Mouse (Mus musculus): ENCODE measurements around the gene Wrap73.
A peak's percentile ranks its signal among the peaks of the same experiment; 100 is the strongest.

Wrap73 gene

DNA sequence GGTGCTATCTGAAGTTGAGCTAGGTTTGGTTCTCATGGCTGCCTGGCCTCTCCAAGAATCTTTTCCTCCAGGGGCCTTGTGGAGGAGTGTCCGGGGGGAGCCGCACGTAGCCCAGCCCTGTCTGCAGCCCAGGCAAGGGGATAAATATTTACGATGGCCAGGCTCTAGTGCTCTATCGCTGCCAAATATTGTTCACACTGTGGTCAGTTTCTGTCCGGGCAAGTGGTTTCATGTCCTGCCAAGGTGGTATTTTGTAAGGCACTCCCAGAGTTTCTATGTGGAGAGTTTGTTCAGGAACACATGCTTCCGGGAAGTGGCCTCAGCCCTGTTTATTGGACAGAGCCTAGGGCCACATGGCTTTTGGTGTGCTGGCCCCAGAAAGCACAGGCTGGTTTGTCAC, 38.8 kb downstream of the Wrap73 start:
- no peak for DNase-seq (ENCODE audit: low spot score in 2 of 2)

DNA sequence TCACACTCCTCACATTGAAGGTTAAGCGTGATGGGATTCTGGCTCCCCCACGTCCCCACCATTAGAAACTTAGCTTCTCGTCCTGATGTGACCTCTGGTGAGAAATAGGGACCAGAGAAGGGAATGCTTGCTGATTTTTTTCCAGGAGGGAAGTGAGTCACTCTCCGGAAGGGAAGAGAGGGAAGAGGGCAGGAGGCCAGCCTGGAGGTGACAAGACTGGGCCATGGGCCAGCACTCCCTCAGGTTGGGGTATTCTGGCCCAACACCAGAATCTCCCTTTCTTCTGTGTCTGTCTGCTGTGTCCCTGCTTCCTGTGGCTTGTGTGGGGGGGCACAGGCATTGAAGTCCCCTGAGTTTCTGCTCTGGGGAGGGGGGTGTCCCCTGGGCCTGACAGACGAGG, 41.4 kb downstream of the Wrap73 start:
- DNase-seq (ENCODE audit: low spot score in 2 of 2): no peak

DNA sequence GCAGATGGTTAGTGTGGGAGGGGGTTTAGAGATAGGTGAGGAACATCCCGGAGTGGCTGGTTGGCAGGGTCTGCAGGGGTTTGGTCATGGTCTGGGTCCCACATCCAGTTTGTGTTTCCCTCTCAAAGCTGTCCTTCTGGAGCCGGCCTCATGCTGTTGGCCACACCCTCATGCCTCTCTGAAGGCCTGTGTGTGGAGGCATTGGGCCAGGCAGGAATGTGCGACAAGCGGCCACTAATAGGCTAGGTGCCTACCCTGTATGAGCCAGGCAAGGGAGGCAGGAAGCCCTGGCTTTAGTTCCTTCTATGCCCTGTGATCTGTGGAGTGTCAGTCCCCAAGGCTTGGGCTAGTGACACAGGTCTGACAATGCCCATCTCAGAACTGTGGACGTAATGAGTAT, 42.8 kb downstream of the Wrap73 start:
- DNase-seq (ENCODE audit: low spot score in 2 of 2): no peak

DNA sequence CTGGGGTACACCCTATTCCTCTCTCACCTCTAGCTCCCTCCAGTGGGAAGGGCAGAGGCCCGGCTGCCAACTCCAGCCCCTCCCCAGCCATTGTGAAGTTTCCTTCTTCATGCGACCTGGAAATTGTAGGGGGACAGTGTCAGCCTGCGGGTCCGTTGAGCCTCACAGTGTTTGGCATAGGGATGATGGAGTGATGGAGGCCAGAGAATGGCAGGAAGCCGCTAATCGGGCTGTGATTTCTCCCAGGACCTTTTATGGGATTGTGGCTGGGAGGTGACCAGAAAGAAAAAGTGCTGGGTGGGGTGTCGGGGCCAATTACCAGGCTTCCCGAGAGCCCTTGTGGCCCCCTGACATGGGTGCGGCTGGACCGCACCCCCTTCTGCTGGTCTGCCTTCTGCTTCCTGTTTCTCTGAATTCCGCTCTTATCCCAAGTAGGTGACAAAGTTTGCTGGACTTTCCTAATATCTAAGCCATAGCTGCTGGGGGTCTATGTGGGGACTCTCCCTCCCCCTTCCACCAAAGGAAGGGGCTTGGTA, 43.9 kb downstream of the Wrap73 start:
- no peak for DNase-seq (ENCODE audit: low spot score in 2 of 2)

DNA sequence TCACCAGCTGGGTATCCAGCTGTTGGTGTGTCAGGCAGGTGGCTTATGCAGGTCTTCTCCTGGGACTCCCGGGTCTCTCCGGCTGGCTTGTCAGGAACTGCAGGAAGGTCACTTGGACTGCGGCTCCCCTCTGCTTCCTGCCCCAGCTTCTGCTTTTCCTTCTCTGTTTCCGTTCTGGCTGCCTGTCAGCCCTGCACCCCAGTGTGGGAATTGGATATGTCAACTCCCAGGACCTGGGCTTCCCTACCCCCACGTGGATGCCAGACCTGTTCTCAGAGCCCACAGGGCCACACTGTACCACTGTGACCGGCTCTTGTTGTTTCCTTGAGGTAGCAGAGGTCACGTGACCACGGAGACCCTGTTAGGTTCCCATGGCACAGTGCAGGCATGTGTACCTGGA, 46.8 kb downstream of the Wrap73 start:
- no peak for DNase-seq (ENCODE audit: low spot score in 2 of 2)

DNA sequence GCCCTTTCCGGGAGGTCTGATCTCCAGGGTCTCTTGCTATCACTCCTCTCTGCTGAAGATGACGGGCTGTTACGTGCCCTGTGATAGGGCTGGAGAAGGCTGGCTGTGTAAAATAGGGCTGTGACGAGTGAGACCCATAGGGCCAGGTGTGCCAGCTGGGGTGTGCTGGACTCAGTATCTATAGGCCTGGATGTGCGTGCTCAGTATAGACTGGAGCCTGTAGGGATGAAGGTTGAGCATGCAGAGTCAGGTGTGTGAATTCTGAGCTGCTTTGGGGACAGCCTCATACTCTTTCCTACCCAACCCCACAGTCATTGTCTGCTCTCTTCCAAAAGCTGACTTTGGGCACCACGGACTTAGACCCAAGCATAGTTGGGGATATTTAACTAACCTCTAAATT, 55.8 kb downstream of the Wrap73 start:
- no peak for DNase-seq (ENCODE audit: low spot score in 2 of 2)

DNA sequence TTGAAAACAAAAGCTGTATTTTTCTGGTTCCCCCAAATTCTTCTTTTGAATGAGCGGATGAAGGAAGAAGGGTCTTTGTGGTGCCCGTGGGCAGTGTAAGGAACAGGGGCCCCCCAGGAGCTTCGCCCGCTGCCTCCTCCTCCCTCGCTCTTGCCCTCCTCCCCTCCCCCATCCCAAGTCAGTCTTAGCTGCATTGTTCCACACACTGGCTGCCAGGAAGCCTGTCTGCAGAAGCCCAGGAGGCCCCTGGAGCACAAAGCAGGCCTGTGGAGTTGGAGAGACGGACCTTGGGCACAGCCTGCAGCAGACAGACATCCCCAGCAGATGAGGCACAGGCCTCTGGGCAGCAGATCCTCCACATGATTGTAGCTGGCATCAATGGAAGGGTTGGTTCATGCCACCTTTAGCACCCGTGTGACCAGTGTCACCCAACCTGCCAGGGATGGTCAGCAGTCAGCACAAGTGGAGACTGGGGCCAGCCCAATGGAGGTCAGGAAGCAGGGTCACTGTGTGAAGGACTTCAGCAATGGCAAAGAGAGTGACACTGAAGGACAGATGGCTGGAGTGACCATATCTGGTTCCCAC, 56.3 kb downstream of the Wrap73 start:
- no peak for DNase-seq (ENCODE audit: low spot score in 2 of 2)

DNA sequence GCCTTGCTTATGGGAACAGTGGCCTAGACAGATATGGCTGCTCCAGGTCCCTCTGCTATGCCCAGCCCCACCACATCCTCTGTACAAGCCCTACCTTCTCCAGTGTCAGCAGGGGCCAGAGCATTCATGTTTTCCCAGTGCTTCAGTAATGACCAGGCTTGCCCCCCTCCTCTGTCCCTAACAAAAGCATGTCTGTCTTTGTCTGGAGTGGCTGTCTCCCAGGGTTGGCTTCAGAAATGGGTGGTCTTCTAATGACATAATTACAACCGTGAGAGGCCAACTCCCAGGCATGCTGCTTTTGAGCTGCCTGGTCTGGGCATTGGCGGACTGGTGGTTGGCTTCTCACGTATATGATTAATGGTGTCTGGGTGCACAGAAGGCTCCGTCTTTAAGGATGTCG, 59.3 kb downstream of the Wrap73 start:
- no peak for DNase-seq (ENCODE audit: low spot score in 2 of 2)

DNA sequence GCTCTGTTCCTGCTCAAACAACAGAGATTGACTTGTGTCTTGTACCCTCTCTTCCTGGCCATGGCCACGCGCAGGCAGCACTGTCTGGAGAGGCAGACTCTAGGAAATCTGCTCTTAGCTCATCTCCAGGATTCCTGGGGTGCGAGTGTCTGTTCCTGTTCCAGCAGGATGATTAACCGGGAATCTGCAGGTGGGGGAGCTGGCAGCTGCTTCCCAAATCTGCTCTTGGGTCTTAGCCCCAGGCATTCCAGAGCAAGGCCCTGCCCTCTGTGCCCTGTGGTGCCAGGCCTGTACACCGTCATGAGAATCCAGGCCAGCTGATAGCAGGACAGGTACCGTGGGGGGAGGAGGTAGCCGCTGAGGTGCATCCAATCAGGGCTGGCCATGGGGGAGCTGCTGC, 62.4 kb downstream of the Wrap73 start:
- DNase-seq (ENCODE audit: low spot score in 2 of 2): no peak

DNA sequence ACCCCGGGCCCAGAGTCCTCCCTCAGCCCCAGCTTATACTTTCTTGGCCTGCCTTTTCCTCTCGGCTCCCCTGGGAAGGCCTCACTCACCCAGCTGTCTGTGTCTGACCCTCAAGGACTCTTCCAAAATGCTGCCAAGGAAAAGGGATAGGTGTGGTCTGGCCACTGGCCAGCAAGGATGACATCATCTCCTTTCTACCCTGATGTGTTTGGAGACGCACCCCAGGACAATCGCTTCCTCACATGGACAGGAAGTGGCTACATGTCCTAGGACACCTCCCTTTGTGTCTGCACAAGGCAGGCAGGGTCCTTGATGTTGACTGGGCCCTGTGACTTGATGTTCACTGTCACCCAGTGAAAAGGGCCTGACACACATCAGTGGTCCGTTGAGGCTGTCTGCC, 63.2 kb downstream of the Wrap73 start:
- DNase-seq (ENCODE audit: low spot score in 2 of 2): no peak

DNA sequence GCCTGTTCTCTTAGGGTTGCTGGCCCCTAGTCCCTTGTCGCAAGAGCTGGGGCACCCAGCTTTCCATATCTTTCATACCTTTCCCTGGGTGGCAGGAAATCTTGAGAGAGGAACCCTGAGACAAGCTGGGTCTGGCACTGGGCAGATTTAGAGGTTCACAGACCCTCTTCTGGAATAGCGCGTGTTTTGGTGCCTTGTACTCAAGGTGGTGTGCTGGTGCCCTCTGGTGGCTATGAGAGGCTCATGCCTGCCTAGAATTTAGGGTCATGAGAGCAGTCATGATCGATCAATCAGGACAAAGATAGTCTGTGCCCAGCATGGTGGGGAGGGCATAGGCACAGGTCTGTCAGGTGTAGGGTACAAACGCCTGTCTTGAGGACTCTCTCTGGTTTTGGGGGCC, 65.1 kb downstream of the Wrap73 start:
- peak; percentile 39 to 45 for DNase-seq (ENCODE audit: low spot score in 2 of 2)

DNA sequence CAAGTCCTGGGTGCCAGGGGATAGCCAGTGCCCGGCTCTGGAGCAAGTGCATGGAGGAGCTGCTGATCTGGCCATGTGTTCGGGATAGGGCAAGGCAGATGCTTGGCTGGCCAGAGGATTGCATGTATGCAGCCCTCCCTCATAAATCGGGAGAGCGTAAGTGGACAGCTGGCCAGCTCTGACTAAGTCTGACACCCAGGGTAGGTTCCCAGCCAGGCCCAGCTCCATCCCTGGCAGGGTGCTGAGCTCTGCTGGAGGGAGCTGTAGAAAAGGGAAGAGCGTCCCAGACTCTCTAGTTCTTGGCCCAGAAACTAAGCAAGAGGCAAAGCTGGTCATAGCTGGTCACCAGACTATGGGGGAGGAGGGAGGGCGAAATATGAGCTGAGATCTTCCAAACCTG, 66.9 kb downstream of the Wrap73 start:
- DNase-seq (ENCODE audit: low spot score in 2 of 2): no peak

DNA sequence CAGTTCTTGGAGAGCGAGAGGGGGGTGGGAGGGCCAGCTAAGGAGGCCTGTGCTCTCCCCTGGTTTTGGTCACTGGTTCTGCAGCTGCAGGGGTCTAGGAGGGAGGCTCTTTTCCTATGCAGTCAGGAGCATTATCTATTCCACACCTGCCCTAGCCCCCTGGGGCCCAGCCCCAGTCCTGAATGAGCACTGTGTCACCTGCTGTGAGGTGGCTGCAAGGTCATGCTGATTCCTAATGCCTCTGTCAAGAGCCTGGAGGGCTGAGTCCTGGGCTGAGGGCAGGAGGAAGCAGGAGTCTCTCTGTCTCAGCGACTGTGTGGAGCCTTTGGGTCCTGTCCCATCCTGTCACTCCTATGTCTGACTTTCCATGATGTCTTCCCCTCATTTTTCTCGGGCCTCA, 67.7 kb downstream of the Wrap73 start:
- DNase-seq (ENCODE audit: low spot score in 2 of 2): no peak

DNA sequence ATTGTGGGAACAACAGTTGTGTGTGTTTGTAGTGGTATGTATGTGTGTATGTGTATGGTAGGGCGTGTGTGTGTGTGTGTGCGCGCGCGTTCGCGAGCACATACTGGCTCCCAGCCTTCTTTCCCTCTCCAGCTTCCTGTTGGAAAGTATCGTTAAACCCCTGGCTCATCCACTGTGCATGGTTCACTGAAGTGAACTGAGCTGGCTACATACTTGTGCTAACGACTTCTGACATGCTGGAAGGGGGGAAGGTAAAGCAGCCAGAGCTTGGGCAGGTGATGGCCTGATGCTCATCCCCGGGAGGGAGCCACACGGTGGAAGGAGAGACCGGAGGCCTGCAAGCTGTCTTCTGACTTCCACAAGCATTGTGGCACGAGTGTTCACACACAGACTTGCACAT, 69.3 kb downstream of the Wrap73 start:
- DNase-seq (ENCODE audit: low spot score in 2 of 2): no peak

DNA sequence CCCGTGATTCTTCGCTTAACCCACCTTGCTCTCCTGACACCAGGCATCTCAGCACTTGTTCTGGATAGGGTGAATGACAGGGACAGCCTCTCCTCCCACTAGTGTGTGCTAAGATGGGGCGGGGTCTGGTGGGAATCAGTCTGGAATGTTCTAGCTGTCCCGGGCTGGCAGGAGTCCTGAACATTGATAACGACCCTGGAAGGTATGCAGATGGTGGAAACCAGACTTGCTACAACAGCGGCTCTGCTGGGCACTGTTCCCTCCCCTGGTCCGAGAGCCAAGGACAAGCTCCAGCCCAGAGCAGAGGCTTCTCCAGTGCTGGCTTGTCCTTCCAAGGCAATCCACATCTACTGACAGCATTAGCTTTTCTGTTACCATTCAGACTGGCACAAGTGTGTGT, 71.4 kb downstream of the Wrap73 start:
- DNase-seq (ENCODE audit: low spot score in 2 of 2): no peak

DNA sequence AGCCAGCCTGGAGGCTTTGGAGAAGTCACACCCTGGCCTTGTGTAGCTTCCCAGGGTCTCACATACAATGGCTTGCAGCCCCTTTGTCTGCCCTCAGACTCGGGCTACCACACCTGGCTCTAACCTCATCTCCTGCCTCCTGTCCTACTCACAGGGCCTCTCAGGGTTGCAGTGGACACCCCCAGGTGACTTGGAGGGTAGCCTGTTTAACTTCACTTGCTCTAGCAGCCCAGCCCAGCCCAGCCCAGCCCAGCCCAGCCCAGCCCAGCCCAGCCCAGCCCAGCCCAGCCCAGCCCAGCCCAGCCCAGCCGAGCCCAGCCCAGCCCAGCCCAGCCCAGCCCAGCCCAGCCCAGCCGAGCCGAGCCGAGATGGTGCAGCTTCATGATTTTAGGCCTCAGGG, 71.9 kb downstream of the Wrap73 start:
- DNase-seq (ENCODE audit: low spot score in 2 of 2): no peak
